Mouse (Mus musculus) granulocyte monocyte progenitor cell, adult 5-6 weeks (primary cell): ENCODE measurements at regions not wholly inside any gene's neighbourhood (a gene's known extent, or its start where the extent isn't known, plus 50 kb on each side); places are given as distances from the start of the nearest gene placed in this dataset.

ENCODE experiments used
- ATAC-seq: replicated peaks from 2 replicates; pipeline ENCODE4 v1.8.0; 2016; ENCODE audit warnings: mild to moderate bottlenecking, moderate TSS enrichment, inconsistent platforms; ENCODE audit not compliant: poor library complexity, severe bottlenecking

DNA sequence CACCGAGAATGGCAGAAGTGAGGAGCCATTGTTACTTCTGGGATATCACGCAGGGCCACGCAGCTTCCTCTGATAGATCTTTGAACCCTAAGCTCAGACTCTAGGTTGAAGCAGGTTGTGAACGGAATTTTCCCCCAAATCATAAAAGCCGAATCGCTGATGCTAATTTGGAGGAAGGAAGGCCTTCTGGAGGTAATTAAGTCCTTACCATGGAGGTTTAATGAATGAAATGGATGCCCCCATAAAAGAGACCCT, 85.7 kb upstream of the Cpm start:
- ATAC-seq: no peak

DNA sequence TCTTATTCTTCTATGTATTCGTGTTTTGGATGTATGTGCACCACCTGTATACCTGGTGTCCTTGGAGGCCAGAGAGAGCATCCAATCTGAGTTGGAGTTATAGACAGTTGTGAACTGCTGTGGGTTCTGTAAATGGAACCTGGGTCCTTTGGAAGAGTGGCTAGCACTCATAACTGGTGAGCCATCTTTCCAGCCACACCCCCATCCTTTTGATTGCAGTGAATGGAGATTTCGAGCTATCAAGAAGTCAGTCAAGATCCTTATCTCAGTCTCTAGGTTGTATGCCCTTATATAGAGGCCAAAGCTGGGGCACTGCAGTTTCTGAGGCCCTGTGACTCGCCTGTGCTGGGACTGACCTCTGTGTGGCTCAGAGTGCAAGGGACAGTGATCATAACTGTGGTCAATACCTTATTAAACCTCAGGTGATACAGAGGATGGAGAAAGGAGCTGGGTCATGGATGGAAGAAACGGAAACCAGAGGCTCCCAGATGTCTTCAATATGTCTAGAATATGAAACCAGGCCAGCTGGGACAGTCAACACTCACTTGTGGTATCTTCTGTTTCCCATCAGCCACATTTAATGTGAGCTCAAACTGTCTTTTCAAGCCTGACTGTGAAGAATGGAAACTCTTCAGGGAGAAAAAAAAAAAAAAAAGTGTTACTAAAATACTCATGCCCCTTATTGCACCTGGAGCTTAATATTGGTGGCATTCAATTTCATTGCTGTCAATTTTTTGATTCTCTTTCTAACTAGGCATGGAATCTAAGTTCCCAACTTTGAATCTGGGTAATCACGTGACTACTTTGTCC, 86.2 kb upstream of the Cpm start:
- ATAC-seq: no peak

DNA sequence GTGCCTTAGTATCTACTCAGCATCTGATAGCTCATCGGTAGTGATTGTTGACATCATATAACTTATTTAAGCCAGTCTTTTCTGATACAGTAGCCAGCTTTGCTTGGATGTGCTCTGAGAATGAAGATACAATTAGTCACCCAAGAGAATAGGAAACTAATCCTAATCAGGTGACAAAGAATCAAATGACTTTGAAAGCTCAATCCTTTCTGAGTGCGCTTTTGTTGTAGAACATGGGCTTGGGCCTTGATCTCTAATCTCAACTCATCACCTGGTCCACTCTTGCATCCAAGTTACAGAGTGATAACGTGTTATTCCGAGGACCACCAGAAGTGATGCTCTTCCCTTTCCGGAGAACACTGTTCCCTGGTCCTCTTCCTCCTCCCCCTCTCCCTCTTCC, 86.9 kb upstream of the Cpm start:
- ATAC-seq: no peak

DNA sequence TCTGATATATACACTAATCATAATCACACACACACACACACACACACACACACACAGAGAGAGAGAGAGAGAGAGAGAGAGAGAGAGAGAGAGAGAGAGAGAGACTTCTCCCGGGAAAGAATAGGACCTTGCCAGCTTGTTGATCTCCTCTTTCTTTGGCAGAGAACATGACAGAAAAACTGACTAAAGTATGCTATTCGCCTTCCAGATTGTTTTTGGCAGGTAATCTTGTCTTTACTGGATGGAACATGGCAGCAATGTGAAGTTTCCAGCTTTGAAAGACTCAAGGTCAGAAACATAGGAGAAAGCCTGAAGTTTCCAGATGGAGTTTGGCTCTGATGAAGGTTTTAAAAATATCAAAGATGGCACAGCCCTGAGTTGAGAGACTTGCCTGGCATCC, 87.8 kb upstream of the Cpm start:
- no peak for ATAC-seq

DNA sequence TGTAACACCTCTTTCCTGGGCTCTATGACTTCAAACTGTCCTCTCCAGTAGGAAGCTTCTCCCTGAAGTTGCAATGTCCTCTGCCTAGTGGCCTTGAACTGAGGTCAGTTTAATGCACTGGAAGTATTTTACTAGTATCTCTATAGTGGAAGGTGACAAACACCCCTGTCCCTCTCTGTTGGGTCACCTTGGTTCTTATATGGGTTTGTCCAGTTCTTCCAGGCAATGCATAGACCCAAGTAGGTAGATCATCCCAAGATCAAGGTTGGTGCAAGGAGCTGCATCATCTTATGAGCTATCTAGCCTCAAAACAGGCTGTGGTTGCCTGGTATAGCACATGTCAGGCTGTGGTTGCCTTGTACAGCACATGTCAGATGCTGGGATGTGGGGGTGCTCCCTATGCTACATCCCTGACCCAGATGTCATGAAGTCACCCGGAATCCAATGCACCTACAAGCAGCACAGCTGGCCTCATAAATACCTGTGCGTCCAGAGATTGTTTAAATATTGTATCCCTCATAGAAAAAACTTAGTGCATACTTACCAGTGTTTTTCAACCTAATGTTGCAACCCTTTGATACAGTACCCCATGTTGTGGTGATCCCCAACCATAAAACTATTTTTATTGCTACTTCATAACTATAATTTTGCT, 88.4 kb upstream of the Cpm start:
- ATAC-seq: no peak

DNA sequence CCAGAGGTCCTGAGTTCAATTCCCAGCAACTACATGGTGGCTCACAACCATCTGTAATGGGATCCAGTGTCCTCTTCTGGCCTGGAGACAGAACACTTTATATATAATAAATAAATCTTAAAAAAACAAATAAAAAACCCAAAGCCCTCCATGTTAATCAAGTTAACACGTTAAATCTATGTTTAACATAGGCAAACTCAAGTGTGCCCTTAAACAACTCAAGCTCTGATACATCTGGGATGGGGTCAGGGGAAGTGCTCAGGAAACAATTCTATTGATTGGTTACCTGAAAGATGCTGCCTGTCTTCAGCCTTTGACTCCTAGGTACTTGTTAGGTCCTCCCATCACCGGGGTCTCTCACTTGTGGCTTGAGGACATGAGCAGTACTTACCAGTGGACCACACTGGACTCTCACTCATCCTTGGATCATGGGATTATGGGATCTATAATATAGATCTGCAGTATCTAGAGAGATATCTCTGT, 89.1 kb upstream of the Cpm start:
- no peak for ATAC-seq

DNA sequence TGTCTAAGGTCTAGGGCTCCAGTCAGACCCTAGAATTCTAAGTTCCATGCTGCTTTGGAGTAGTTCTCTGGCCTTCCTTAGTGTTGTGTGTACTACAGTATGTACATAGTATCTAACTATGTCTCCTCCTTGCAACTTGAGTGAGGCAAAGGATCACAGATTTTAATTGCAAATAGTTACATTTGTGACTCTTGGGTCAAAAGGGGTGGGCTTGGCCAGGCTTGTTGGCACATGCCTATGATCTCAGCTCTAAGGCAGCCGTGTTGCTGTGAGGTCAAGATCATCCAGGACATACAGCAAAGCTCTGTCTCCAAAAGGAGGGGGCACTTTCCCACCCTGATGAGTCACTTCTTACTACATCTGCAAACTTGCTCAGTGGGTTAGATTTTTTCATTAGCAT, 89.8 kb upstream of the Cpm start:
- no peak for ATAC-seq

DNA sequence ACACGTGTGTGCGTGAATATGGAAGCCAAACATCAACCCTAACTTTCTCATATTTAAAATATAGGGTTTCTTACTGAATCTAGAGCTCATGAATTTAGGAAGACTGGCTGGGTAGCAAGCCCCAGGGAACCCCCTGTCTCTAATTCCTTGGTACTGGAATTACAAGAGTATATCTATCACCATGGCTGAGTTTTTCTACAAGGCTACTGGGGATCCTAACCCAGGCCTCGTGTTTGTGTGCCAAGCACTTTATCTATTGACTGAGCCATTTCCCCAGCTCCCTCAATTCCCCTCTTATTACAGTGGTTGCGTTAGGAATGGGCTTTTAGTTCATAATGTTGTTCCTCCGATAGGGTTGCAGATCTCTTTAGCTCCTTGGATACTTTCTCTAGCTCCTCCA, 90.6 kb upstream of the Cpm start:
- ATAC-seq: no peak

DNA sequence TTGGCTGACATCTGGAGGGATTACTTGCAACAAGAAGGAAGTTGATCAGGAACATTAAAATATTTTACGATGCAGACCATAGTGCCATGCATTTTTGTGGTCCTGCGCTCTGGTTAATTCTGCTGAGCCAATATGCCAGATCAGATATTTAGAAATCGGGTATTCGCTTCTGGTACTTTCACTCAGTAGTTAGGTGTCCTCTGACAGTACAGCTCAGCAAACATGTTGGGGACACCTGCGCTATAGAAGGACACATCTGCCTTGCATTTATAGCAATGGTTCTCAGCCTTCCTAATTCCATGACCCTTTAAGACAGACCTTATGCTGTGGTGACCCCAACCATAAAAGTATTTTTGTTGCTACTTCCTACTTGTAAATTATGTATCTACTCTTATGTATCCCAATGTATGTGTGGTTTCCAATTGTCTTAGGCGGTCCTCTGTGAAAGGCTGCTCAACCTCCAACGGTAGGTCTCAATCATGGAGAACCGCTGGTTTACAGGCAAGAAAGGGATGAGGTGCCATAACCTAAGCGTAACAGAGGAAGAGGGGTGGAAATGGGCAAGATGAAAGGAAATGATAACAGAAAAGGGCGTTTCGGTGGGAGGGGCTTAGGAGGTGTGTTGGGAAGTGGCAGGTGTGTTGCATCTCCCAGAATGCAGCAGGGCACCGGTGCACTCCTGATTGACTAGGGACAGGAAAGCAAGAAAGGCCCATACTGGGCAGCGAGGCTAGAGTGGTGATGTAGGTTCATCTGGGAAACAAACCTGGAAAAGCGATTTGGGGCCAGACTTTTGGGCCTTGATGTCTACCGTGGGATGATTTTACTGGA, 92.3 kb upstream of the Cpm start:
- ATAC-seq: no peak

DNA sequence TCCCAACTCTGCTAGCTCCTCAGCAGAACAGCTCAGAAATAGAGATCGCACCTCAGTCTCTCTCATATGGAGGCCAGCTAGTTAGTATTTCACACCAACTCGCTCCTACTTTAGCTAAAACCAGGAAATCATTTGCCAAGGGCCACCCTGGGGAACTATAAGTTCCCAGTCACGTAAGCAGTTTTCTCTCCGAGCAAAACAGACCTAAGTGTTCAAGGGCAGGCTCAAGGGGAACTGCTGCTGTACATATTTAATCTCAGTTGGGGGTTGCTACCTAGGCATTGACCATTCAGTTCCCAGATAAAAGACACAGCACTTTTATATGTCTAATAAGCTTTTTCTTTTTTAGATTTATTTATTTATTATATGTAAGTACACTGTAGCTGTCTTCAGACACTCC, 93.5 kb upstream of the Cpm start:
- ATAC-seq: no peak

DNA sequence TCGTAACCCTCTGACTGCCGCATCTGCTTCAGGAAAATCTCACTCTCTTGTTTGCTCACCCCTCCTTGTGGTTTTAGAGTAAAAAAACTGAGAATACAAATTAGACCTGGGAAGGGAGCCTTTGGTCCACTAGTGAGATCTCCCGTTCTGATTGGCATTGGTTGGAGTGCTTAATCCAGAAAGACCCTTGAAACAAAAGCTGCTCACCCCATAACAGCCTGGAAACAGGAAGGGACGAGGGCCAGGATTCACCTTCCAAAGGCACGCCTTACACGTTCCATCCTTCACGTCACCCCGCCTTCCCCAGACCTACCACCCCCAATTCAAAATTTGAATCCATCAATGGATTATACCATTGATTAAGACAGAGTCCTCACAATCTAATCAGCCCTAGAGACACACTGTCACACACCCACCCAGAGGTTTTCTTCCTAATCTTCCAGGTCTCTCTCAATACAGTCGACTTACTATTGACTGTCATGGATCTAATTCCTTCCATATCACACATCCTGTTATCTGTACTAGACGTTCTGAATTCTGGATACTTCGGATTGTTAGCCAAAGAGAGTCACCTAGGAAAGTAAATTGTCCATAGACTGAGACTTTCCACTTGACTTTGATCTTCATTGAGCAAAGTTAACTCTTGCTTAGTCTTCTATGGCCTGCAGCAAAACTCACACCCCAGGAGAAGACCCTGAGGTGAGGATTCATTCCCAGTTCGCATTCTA, 94.1 kb upstream of the Cpm start:
- ATAC-seq: no peak

DNA sequence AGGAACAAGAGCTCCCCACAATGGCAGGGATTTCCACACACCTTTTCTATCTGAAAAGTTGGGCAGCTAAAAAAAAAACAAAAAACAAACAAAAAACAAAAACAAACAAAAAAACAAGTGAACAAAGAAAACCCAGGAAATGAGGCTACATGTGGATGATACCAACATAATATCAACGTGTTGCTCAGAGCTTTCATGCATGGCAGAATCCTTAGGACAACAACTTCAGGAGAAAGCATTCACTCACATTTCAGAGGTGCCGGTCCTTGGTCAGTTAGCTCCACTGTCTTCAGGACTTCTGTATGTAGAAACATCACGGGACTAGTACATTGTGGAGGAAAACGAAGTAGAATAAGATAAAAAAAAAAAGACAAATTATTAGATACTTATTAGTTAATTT, 94.8 kb upstream of the Cpm start:
- no peak for ATAC-seq

DNA sequence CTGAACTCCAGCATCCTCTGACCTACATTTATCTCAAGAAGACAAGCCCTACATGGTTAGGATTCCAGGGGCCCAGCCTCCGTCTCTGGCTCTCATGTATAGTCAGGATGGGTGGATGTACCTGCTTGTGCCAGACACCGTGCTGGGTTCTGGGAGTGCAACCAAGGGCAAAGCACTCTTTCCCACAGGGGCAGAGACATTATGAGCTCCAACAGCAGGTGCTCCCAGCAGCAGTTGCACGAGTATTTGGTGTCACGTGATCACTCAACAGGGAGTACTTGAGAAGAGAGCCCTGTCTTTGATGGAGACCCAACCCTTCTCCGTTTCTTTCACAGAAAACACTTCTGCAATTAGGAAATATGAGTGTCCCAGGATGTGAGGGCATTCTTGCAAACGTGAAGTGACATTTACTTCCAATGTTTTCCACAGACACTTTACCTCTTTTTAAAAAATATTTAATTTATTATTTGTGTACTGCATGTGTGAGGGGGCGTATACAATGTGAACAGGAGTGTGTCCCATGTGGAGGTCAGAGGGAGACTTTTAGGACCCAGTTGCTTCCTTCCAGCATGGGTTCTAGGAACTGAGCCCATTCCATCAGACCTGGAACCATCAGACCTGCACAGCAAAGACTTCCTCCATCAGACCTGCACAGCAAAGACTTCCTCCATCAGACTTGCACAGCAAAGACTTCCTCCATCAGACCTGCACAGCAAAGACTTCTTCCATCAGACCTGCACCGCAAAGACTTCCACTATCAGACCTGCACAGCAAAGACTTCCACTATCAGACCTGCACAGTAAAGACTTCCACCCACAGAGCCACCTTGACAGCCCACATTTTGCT, 95.5 kb upstream of the Cpm start:
- no peak for ATAC-seq

DNA sequence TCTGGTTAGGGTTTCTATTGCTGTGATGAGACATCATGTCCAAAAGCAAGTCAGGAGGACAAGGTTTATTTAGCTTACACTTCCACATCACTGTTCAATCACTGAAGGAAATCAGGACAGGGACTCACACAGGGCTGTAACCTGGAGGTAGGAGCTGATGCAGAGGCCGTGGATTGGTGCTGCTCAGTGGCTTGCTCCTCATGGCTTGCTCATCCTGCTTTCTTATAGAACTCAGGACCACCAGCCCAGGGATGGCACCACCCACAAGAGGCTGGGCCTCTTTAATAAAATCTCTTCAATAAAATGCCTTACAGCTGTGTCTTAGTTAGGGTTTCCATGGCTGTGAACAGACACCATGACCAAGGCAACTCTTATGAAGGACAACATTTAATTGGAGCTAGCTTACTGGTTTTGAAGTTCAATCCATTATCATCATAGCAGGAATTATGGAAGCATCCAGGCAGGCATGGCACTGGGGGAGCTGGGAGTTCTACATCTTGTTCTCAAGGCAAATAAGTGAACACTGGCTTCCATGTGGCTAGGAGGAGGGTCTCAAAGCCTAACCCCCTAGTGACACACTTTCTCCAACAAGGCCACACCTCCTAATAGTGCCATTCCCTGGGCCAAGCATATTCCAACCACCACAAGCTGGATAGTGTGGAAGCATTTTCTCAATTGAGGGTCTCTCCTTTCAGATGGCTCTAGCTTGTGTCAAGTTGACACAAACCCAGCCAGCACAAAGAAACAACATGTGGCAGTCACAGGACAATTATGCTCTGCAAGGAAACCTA, 96.4 kb upstream of the Cpm start:
- no peak for ATAC-seq

DNA sequence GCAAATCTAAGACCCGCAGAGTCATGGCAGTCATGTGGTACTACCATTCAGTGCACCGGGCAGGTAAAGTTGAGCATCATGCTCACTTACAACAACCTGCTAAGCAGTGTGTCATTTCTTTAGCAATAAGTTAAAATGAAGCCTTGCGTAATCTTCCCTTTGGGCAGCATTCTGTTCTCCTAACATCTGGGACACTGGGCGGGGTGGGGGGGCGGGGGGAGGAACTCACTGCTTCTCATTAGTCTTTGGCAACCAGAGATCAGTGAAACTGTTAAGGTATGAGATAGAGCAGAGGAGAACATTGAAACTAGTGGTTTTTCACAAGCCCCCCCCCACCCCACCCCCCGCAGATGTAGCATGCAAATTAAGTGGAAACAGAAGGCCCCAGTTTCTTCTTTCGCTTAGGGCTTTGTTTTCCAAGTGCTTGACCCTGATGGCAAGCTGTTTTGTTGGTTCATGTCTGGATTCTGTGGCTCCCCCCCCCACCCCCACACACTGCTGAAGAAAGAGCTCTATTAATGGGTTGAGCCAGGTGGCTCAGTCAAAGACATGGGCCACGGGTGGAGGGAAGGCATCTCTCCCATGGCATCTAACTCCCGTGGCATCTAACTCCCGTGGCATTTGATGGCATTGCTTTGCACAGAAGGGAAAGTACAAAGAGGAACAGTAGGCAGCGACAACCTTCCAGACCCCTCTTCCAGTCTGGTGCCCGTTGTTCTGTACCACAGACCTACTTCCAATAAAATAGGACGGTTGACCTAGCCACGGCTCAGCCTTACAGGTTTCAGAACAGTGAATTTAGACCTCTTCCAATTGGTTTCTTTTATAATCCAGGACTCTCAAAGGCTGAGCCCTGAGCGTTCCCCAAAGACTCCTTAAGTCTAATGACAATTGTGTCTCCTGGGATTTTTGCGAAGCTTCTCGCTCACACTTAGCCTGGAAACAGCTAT, 97.2 kb upstream of the Cpm start:
- ATAC-seq: peak; percentile 81

DNA sequence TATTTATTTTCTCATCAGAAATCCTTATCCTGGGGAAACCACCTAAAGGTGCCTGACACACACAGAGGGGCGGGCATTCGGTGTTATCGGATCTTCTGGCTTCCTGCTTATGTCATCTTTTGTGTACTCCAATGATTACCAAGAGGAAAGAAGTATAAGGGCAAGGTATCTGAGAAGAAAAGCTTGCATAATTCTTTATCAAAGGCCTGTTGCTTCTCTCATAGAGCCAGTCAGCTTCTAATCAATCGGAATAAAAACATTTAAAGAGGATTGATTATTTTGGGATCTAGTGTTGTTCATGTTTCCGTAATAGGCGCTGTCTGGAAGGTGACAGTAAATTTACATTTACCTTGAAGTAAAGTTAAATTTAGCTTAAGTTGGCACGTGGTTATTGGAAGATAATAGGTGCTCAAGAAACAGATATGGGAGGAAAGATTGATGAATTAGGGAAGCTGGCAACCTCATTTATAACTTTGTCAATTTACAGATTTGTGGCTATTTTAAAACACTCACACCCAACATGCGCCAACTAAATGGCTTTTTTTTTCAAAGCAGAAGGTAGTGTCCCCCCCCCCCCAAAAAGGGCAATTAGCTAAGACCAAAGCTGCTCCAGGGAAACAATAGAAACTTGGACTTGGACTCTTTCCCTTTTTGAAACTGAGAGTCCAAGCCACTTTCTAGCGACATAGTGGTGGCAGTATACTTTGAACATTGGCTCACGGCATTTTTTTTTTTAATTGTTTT, 98.3 kb upstream of the Cpm start:
- ATAC-seq: no peak
